Mouse (Mus musculus) lung, postnatal 0 days (tissue): ENCODE results near the gene Wdfy4.

Experiments used
- CTCF ChIP-seq: IDR thresholded peaks from 2 replicates; pipeline ENCODE4 v1.5.1; 2016; ENCODE audit warnings: antibody characterized with exemption, mild to moderate bottlenecking
- EP300 ChIP-seq: IDR thresholded peaks from 2 replicates; pipeline ENCODE4 v1.6.1; 2016; ENCODE audit warnings: antibody characterized with exemption, mild to moderate bottlenecking, control low read depth

DNA sequence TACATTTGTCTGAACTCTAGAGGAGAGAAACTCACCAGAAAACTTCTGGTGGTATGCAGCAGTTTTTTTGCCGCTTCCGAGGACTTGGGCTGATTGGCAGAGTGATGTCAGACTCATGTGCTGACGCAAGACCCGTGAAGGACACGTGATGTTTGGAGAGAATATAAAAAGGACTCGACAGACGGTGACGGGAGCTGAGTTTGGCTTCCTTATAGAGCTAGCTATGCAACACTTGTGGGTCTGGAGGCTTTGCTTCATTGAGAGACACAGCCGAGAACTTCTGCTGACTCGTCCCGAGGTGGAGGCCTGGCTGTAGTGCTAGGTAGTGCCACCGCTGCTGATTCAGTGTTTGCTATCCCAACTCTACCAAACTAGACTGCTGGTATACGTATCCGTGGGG, 18.5 kb upstream of the Wdfy4 start:
- TF ChIP-seq CTCF = no peak
- TF ChIP-seq EP300 = no peak
